Mouse (Mus musculus): ENCODE results near the gene Cox19.

The Cox19 gene

GRCm38 (mm10) chr5:139381586-139382513 is 30.6 kb upstream of the Cox19 start:
- no peak for DNase-seq (ENCODE audit: low read depth, low spot score)

- peak; percentile 81 for DNase-seq (ENCODE audit: low read depth, low spot score)
Observed at GRCm38 (mm10) chr5:139380385-139381248, 29.4 kb upstream of the Cox19 start.

- DNase-seq (ENCODE audit: low read depth, low spot score): no peak
Observed at GRCm38 (mm10) chr5:139379771-139380384, 28.7 kb upstream of the Cox19 start.

- no peak for DNase-seq (ENCODE audit: low read depth, low spot score)
Observed at GRCm38 (mm10) chr5:139378986-139379629, 27.9 kb upstream of the Cox19 start.

- no peak for DNase-seq (ENCODE audit: low read depth, low spot score)
Observed at GRCm38 (mm10) chr5:139378271-139378556, 27.0 kb upstream of the Cox19 start.

GRCm38 (mm10) chr5:139377468-139378270 is 26.5 kb upstream of the Cox19 start, which contains the start of gene Gpr146:
Gene Gpr146 (plus strand): TSS chr5:139377697.
- no peak for DNase-seq (ENCODE audit: low read depth, low spot score)

- DNase-seq (ENCODE audit: low read depth, low spot score): no peak
Observed at GRCm38 (mm10) chr5:139374841-139375240, 23.6 kb upstream of the Cox19 start.

GRCm38 (mm10) chr5:139373889-139374444 is 22.7 kb upstream of the Cox19 start:
- no peak for DNase-seq (ENCODE audit: low read depth, low spot score)

- DNase-seq (ENCODE audit: low read depth, low spot score): no peak
Observed at GRCm38 (mm10) chr5:139373126-139373525, 21.9 kb upstream of the Cox19 start.

GRCm38 (mm10) chr5:139371631-139372401 is 20.6 kb upstream of the Cox19 start:
- peak; percentile 80 for DNase-seq (ENCODE audit: low read depth, low spot score)

GRCm38 (mm10) chr5:139371118-139371517 is 19.9 kb upstream of the Cox19 start:
- no peak for DNase-seq (ENCODE audit: low read depth, low spot score)

GRCm38 (mm10) chr5:139370336-139370735 is 19.1 kb upstream of the Cox19 start:
- no peak for DNase-seq (ENCODE audit: low read depth, low spot score)

- no peak for DNase-seq (ENCODE audit: low read depth, low spot score)
Observed at GRCm38 (mm10) chr5:139368638-139369320, 17.6 kb upstream of the Cox19 start.

GRCm38 (mm10) chr5:139367884-139368458 is 16.8 kb upstream of the Cox19 start:
- DNase-seq (ENCODE audit: low read depth, low spot score): no peak

GRCm38 (mm10) chr5:139366484-139366883 is 15.3 kb upstream of the Cox19 start:
- no peak for DNase-seq (ENCODE audit: low read depth, low spot score)

GRCm38 (mm10) chr5:139365827-139366226 is 14.6 kb upstream of the Cox19 start:
- no peak for DNase-seq (ENCODE audit: low read depth, low spot score)

GRCm38 (mm10) chr5:139364911-139365571 is 13.8 kb upstream of the Cox19 start:
- no peak for DNase-seq (ENCODE audit: low read depth, low spot score)

GRCm38 (mm10) chr5:139364260-139364910 is 13.2 kb upstream of the Cox19 start:
- peak; percentile 65 for DNase-seq (ENCODE audit: low read depth, low spot score)

All from retina, adult 2 months (tissue).